Mouse (Mus musculus) c-Kit-negative CD71-positive TER-119-positive erythroid progenitor cells, embryonic 14.5 days (primary cell): Measurements from ENCODE around the gene Gys2.
"Not testable (repeated sequence)": the region's sequence is repeated elsewhere in the genome, so short reads cannot be mapped to it uniquely, and the experiment has no call there.

Experiments
- DNase-seq: peaks from one replicate; pipeline ENCODE4 v3.0.0-alpha.2; 2013; ENCODE audit warnings: low read depth, low spot score

The Gys2 gene

GRCm38 (mm10) chr6:142472801-142473203 is at the start of gene Gys2:
Gene Gys2, minus strand, starts transcription at chr6:142473109.
- no peak for DNase-seq

- no peak for DNase-seq
Observed at GRCm38 (mm10) chr6:142521591-142522110, 48.7 kb upstream of the Gys2 start.

- DNase-seq = no peak
Observed at GRCm38 (mm10) chr6:142519110-142519509, 46.2 kb upstream of the Gys2 start.

- not testable (repeated sequence) for DNase-seq
Observed at GRCm38 (mm10) chr6:142515379-142515778, 42.5 kb upstream of the Gys2 start.

GRCm38 (mm10) chr6:142514912-142515311 is 42.0 kb upstream of the Gys2 start:
- no peak for DNase-seq

GRCm38 (mm10) chr6:142512902-142513301 is 40.0 kb upstream of the Gys2 start:
- DNase-seq = no peak

- no peak for DNase-seq
Observed at GRCm38 (mm10) chr6:142511516-142512135, 38.7 kb upstream of the Gys2 start.

GRCm38 (mm10) chr6:142508663-142509062 is 35.8 kb upstream of the Gys2 start:
- DNase-seq = no peak

GRCm38 (mm10) chr6:142507785-142508162 is 34.9 kb upstream of the Gys2 start, which contains the start of gene Ldhb:
Gene Ldhb, minus strand, starts transcription at chr6:142507957.
- DNase-seq = no peak

GRCm38 (mm10) chr6:142507033-142507784 is 34.3 kb upstream of the Gys2 start:
- no peak for DNase-seq

GRCm38 (mm10) chr6:142506338-142507032 is 33.6 kb upstream of the Gys2 start:
- no peak for DNase-seq

- no peak for DNase-seq
Observed at GRCm38 (mm10) chr6:142503601-142504000, 30.7 kb upstream of the Gys2 start.

GRCm38 (mm10) chr6:142502519-142503125 is 29.7 kb upstream of the Gys2 start:
- DNase-seq = no peak

- not testable (repeated sequence) for DNase-seq
Observed at GRCm38 (mm10) chr6:142490114-142490513, 17.2 kb upstream of the Gys2 start.

- no peak for DNase-seq
Observed at GRCm38 (mm10) chr6:142487638-142488037, 14.7 kb upstream of the Gys2 start.

GRCm38 (mm10) chr6:142485478-142486123 is 12.7 kb upstream of the Gys2 start:
- no peak for DNase-seq

- DNase-seq = no peak
Observed at GRCm38 (mm10) chr6:142477239-142477638, 4.3 kb upstream of the Gys2 start.

- no peak for DNase-seq
Observed at GRCm38 (mm10) chr6:142471141-142471540, 1.8 kb downstream of the Gys2 start.

GRCm38 (mm10) chr6:142469602-142470001 is 3.3 kb downstream of the Gys2 start:
- no peak for DNase-seq

- DNase-seq = no peak
Observed at GRCm38 (mm10) chr6:142462194-142462593, 10.7 kb downstream of the Gys2 start.

- DNase-seq = no peak
Observed at GRCm38 (mm10) chr6:142459017-142459678, 13.8 kb downstream of the Gys2 start.
